Mouse (Mus musculus) monocyte, adult 2 months (primary cell): Measurements from ENCODE around the gene Ptprt.

ENCODE experiments used
- DNase-seq, 2 experiments: peaks; one replicate each; pipeline ENCODE4 v3.0.0; 2022; ENCODE audit warnings: low spot score in 2 of 2, low read depth in 1 of 2

The Ptprt gene

DNA sequence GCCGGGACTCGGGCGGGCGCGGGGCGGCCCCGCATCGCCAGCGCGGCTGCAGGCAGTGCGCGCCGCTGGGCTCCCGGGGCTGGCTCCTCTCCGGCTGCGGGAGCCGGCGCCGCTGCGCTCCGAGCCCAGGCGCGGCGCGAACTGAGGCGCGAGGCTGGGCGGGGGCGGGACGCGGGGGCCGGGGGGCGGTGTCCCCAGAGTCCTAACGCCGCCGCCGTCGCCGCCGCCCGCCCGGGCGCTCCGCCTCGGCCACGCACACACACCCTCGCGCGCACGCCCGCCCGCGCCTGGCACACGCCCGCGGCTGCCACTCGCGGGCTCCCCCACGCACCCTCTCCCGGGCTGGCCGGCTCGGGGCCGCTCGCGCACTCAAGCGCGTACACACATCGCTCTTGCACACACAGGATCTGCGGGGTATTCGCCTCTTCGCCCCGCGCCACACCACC, at the start of gene Ptprt:
TSS of gene Ptprt (minus strand) at position 207 of the 446 bp plus-strand sequence.
- no peak for DNase-seq

DNA sequence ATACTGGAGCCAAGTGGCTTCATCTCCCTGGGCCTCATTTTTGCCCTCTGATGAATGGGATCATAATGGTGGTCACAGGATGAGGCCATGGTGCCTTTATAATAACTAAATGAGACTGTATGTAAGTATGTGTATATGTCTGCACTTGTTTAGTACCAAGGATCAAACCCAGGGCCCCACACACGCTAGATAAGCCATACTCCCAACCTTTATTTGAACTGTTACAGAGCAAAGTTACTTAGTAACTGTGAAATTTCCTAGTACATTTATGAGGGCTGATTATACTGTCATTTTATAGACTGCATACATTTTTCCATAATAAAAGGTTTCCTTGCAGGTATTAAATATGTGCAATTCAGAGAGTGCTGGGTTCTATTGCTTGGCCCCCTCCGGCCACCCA, 49.5 kb upstream of the Ptprt start:
- no peak for DNase-seq

DNA sequence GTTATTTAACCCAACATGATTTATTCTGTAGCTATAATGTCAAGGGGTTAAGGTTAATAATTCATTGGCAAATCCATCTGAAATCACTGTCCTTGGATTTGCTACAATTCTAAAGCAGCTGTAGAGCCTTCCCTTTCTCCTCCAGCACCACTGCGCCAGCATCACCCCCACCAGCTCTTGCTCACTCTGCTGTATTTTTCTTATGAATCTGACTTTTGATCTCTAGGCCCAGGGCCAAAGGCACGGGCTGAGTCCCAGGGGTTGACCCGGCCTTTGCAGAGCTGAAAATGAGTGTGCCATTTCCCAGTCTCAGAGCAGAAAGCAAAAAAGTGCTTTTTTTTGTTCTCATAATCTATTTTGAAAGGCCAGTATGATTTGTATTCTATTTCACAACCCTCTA, 38.7 kb upstream of the Ptprt start:
- no peak for DNase-seq

DNA sequence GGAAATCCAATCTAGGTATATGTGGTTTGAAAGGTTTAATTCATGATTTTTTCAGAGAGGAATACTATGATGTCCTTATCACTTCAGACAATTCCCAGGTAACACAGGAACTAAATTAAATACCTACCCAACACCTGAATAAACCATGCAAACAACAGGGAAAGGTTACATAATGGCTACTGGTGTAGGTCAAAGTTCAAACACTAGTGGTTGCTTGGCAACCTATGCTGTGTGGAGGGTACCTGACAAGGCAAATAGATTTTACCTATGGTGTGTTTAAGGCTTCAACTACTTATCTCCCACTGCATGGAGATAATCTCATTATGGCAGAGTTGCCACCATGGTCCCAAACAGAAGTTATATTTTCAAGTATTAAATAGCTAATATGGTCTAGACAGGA, 38.1 kb upstream of the Ptprt start:
- no peak for DNase-seq

DNA sequence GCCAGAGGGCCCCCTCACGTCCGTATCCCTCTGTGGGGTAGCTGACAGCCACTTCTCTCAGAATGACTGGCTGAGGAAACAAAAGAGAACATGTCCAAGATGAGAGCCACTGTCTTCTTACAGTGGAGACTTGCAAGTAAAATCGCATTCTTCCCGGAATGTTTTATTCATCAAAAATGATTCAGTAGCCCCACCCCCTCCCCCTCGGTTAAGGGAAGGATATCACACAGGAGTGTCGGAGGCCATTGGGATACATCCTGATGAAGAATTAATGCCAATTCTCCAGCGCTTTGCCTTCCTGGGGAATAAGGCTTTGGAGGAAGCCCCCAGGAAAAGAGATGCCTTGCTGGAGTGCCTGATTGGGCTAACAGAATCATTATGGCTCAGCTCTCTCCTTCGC, 37.1 kb upstream of the Ptprt start:
- DNase-seq: no peak

DNA sequence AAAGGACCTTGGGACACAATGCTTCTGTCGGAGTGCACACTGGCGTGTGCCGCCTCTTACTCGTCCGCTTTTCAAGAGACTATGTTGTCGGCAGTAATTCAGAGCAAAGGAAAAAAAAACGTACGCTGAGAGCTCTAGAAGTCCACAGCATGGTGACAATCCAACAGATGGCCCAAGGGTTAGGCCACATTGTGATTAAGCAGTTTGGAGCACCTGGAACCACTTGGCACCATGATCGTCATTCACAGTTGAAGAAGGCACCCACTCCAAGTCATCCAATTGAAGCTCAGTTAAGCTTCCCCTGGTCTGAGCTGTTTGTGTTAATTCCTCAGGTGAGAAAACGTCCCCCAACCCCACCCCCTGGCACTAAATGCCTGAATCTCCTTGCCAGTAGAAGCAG, 36.2 kb upstream of the Ptprt start:
- DNase-seq: no peak

DNA sequence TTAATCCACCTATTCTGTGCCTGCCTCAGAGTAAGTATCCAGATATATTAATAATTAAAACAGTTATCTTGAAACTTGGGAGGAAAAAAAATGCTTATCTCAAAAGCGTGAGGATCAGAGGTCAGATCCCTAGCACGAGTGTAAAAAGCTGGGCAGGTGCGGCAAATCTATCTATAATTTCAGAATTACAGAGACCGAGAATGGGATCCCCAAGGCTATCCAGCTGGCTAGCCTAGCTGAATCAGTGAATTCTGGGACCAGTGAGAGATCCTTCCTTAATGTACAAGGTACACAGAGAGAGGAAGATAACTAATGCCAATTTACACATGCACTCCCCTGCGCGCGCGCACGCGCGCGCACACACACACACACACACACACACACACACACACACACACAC, 31.2 kb upstream of the Ptprt start:
- no peak for DNase-seq

DNA sequence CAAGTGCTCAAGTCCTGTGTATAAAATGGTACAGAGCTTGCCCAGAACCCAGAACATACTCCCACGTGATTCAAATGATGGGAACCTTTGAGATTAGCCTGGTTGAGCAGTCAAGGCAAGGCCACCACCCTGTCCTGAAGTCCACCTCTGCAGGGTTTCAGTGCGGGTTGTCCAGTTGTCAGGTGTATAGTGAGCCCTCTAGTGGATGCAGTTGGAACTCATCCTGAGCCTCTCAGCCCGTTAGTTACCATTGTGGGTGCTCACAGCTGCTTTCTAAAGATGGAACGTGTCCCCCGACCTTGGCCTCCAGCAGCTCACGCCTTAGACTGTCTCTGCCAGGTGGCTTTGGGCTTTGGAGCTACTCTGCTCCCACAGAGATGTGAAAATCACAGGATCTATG, 21.7 kb upstream of the Ptprt start:
- DNase-seq: no peak

DNA sequence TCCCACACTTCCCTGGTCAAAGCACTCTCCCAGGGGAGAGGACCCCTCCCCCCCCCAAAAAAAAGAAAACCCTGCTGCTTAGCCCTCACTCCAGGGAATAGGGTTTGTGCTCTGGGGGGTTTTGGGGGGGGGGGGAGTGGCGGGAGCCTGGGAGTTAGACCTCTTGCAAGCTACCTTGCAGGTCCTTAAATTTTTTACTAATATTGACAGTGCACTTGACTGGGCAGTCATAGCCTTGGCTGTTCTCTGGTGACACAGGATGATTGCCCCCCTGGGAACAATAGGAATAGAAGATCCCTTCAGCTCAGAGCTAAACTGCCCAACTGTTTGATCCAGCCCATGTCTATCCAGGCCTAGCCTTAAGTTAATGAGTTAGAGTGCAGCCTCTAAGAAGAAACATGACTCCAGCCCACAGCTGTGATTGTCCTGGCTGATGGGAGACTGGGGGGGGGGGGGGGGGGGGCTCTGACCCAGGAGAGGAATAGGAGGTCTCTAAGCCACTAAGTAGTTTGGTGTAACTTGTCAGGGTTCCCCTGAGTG, 1.6 kb upstream of the Ptprt start:
- no peak for DNase-seq

DNA sequence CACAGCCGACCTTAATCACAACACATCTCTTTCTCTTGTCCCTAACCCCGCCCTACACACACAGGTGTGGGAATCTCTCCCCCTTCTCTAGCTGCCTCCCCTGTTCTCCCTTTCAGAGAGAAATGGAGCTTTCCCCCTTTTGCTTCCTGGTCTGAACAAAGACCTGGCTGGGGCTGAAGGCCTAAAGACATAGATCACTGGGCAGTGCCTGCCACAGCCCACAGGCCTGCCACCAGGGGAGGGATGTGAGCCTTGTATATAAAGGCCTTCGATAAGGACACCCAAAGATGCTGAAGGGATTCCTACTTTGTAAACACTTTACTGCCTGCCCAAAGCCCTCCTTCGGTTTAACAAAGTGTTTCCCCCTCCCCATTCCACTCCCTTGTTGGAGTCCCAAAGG, 786 bp upstream of the Ptprt start:
- DNase-seq: no peak

DNA sequence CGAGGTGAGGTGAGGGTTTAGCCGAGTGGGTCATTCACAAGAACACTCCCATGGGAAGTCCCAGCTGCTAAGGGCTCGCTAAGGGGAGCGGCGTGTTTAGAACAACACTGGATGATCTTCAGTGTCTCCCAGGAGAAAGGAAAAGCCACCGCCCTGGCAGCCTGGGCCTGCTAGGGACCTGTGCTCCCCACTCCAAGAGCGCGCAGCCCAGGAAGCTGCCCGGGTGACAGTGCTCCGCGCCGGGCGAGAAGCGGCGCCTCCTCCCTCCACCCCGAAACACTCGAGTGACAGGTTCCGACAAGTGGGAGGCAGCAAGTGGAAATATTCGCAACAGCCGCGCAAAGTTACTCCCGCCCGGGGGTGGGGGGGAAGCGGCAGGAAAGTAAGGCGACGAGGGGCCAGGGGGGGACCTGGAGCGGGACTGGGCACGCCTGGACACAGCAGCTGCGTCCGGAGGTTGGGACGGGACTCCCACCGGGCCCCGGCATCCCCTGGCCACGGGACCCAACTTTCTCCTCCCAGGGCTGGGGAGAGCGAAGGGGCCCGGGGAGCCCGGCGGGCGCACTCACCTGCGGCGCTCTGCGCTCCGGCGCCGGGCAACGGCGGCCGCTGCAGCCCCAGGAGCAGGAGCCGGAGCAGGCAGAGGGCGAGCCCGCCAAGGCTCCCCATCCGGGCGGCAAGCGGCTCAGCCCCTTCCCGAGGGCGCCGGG, 561 bp downstream of the Ptprt start:
- no peak for DNase-seq

DNA sequence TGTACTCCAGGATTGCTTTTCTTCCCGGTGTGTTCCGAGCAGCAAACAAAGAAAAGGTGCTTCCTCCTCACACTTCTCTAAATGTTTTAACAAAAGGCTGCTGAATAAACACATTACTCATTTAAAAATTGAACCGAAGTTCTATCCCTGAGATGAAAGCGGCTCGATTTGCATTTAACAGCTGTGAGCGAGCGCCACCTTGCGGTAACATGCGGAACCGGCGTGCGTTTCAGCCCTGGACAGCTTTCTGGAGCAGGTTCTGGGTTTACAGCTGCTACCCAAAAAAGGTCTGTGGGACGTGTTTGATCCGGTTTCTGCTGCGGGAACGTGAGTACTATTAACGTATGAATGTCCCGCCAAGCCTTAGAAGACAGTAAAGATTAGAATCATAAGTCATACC, 1.9 kb downstream of the Ptprt start:
- DNase-seq: no peak

DNA sequence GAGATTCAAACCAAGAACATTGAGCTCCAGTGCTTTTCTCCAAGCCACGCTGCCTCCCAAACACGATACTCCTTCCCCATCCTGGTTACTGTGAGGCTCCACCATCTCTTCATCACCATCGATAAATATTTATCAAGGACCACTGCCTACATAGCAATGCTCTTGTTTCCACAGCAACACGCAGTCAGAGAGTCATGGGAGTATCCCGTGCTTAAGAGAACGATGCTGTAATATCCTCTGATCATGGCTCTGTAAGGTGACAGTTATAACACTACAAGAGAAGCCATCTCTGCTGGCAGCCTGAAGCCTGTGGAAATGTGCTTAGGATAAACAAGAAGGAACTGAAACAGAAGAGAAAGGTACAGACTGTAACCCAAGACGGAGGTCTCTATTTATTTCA, 3.4 kb downstream of the Ptprt start:
- no peak for DNase-seq

DNA sequence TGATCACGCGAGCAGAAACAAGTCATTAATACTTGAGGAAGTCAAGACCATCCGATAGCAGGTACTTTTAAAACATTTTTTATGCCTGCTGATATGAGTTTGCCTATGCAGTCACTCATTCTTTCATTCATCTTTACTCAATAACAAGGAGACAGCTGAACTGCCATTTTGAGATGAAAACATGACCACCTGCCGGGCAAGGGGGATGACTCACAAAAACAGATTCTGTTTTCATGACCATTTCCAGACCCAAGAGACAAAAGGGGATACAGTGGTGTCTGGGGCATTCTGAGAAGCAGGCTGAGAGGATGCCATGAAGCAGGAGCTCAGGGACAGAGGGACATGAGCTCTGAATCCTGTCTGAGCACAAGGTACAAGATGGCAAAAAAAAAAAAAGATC, 6.5 kb downstream of the Ptprt start:
- no peak for DNase-seq

DNA sequence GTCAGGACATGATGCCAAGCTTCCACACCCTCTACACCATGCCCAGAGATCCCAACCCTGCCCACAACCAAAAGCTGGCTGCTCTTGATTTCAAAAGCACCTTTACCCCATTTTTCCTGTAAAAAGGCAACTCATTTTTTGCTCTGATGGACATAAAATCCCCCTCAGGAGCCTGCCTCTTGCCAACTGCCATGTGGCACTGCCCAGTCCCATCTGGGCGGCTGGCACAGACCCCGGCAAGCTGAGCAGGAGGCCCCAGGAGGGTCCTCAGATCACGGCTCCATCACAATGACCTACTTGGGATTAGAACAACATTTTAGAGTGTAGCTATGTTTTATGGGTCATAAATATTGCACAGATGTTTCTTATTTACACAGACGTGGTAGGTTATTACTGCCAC, 22.3 kb downstream of the Ptprt start:
- DNase-seq: no peak

DNA sequence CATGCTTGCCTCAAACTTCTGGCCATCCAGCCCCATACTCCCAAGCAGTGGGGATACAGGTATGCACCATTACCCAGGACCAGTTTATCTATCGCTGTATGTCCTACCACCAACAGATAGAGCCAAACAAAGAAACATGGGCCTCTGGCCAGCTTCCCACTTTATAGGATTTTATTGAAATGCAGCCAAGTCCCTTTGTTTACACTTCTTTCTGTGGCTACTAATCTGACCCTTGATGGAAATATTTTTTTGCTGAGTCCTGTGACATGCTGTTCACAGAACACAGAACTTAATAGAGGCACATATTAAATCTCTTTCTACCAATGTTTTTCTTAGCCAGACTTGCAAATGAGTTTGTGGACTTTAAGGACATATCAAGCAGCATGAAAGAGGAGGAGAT, 23.4 kb downstream of the Ptprt start:
- DNase-seq: no peak

DNA sequence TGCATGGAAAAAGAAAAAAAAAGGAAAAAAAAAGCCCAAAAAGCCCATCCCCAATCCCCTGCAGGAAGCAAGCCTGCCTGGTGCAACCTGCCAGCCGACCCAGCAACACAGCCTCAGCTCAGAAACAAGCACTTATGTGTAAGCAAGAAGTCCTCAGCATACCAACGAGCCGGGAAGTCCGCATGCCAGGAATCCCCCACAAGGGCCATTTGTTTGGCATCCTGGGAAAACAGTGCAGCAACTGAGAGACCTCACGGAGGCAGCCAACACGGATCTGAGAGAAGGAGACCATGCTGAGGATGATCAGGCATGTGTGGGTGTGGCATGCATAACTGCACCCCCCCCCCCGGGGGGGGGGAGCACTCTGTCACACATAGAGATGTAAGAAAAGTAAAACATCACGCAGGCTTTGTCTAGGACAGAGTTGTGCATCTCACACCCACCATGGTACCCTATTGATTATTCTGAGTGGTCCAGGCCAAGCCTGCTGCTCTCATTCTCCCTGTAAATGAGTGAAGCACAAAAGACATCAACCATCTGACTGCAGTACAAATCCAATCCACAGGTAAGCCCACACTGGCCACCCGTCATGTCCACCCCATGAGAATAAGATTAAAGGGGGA, 24.4 kb downstream of the Ptprt start:
- no peak for DNase-seq

DNA sequence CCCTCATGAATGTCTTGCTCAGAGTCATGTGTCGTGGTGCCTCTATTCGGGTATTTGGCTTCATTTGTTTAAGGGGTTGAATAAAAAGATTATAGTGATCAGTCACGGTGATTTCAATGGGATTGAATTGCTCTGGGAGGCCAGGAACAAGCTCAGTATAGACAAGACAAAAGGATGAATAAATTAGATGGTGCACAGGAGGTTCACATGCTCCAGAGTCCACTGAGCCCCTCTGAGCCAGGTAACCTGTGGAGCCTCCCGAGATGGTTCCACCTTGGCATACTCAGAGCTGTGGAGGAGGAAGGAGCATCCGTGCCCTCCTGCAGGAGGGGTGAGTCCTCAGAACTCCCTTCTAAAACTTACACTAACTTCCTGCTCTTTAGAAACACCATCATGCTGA, 26.0 kb downstream of the Ptprt start:
- DNase-seq: no peak

DNA sequence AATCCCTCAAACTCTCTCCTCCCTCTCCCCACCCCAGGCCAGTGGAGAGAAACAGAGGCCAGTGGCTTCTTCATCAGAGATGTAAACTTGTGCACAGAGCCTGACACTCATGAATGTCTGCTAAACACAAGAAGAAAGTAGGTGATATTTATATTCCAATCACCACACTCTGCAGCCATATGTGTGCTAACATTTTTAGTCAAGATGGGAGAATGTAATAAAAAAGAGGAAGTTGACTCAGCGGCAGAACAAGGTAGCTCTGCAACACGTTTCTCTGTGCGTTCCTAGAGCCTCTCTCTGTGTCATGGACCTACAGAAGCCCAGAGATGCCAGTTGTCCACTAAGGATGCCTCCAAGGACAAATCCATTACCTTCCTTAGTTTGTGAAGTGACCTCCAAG, 34.9 kb downstream of the Ptprt start:
- DNase-seq: no peak

DNA sequence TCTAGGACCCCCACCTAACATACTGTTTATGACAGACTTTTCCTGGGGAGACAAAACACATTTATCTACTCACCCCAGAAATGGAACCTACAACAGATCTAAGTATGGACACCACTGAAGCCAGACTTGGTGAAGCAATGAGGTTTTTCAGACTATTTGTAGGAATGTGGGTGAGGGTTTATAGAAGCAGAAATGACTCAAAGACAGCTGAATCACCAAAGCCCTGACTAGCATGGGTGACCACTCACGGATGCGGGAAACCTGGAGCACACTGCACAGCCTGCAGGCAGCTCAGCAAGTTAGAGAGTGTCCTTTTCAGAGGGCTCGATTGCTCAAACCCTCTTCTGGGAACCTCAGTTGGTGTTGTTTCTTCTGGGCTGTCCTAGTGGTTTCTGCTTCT, 36.2 kb downstream of the Ptprt start:
- no peak for DNase-seq

DNA sequence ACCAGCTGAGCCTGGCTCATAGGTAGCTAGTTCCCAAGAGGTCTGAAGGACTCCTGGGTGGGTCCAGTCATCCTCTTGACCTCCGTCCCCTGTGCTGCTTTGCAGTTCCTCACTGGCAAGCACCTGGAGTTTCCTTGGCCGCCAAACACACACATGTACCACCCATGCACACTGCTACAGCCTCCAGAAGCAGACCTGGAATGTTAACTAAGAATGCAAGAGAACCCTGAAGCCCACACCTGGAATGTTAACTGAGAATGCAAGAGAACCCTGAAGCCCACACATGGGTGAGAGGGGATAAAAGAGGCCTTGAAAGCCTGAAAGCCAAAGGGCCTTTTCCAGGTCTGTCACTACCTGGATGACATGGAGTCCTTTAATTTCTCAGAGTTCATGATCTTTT, 46.7 kb downstream of the Ptprt start:
- DNase-seq: no peak

DNA sequence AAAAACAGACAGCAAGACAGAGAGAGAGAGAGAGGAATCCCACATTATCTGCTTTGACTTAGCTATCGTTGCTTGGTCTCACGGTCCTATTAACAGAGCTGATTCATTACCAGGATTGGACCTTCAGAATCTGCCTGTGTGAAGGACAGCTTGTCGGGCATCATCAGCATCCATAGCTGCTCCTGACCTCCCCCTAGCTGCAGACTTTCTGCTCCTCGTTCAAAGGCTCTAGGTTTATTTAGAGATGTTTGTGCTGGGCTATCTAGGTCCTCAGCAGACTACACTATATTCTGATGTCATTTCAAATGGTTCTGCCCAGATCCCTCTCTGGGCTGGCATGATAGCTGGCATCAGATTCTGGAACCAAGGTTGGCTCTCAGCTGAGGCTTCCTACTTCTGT, 47.5 kb downstream of the Ptprt start:
- no peak for DNase-seq

DNA sequence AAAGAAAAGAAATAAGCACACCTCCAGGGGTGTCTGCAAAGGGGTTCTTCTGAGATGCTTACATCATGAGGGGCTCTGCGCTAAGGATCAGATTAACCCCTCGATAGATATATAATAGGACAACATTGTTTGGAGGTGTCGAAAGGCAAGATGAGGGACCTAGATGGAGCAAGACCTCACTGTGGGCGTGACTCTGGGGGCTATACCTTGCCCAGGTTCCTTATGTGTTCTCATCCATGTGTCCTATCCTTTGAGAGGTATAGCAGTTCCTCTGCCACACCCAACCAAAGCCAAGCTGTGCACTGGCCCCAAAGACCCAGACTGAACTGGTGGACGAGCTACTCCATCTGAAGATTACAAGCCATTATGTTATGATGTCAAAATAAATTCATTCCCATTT, 58.2 kb downstream of the Ptprt start:
- no peak for DNase-seq
